Mouse (Mus musculus) megakaryocyte, embryonic 14.5 days (primary cell): ENCODE data around the gene Agbl3.

Experiments
- FLI1 ChIP-seq: IDR thresholded peaks from 2 replicates; pipeline ENCODE4 v1.6.1; 2012; ENCODE audit warnings: low read length, inconsistent platforms, mixed read lengths
- GATA1 ChIP-seq: IDR thresholded peaks from 3 replicates; pipeline ENCODE4 v1.6.1; 2012; ENCODE audit warnings: mixed read lengths, low read length, inconsistent platforms, borderline replicate concordance

DNA sequence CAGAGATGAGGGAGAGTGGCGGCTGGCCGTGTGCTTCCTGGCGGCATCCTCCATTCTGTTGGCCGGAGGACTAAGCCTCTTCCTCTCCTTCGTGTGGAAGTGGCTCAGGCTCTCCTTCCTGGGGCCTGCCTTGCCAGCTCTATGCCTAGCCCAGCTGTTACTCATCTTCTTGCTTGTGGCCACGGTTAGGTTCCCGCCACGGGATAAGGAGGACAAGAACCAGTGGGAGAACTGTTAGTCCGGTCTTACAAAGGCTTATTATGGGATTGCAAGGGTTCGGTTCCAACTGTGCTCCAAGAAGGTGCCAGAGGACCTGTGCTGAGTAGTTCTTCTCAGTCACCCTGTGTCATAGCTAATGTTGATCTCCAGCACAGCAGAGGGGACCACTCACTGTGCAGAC, 92.6 kb downstream of the Agbl3 start:
- no peak for TF ChIP-seq GATA1
- no peak for TF ChIP-seq FLI1
